Mouse (Mus musculus) C2C12 (cell line): ENCODE data around the gene Hyal3. TPM values are rescaled to one million over a fixed set of nuclear protein-coding genes. Genes with fewer than 3 reads are reported as not detected.

Source experiments
- H3K27me3 ChIP-seq: one replicate; pipeline ENCODE4 v1.6.1; 2011; ENCODE audit not compliant: control insufficient read depth, insufficient read depth, insufficient read length
- H3K36me3 ChIP-seq: one replicate; pipeline ENCODE4 v1.6.1; 2011; ENCODE audit not compliant: control insufficient read depth, insufficient read depth
- H3K4me3 ChIP-seq: one replicate; pipeline ENCODE4 v1.5.1; 2011; ENCODE audit warnings: mild to moderate bottlenecking, control low read depth; ENCODE audit not compliant: poor library complexity, insufficient read depth, severe bottlenecking
- H3K79me2 ChIP-seq: one replicate; pipeline ENCODE4 v1.6.1; 2011; ENCODE audit not compliant: control insufficient read depth, insufficient read depth
- H3K79me3 ChIP-seq: one replicate; pipeline ENCODE4 v1.6.1; 2011; ENCODE audit warnings: low read depth, control low read depth
- H3ac ChIP-seq: one replicate; pipeline ENCODE3; 2011; ENCODE audit warnings: low read depth; ENCODE audit not compliant: control insufficient read depth, insufficient read length
- CEBPB ChIP-seq: IDR thresholded peaks from one replicate; pipeline ENCODE4 v1.6.1; 2011; ENCODE audit warnings: low read depth, mild to moderate bottlenecking, control low read depth, moderate library complexity
- CTCF ChIP-seq: IDR thresholded peaks from one replicate; pipeline ENCODE4 v1.5.1; 2011; ENCODE audit not compliant: control insufficient read depth, insufficient read depth, insufficient read length
- FOSL1 ChIP-seq: IDR thresholded peaks from one replicate; pipeline ENCODE4 v1.8.0; 2011; ENCODE audit warnings: mild to moderate bottlenecking, low read length; ENCODE audit not compliant: poor library complexity, insufficient read depth, severe bottlenecking
- MAX ChIP-seq: IDR thresholded peaks from one replicate; pipeline ENCODE4 v1.6.1; 2011; ENCODE audit warnings: mild to moderate bottlenecking, control low read depth
- MYOD1 ChIP-seq: IDR thresholded peaks from one replicate; pipeline ENCODE4 v1.6.1; 2011; ENCODE audit warnings: low read depth; ENCODE audit not compliant: control insufficient read depth, insufficient read length
- MYOG ChIP-seq: IDR thresholded peaks from one replicate; pipeline ENCODE4 v1.6.1; 2011; ENCODE audit not compliant: control insufficient read depth, insufficient read length; ENCODE audit errors: extremely low read depth
- USF1 ChIP-seq: IDR thresholded peaks from one replicate; pipeline ENCODE4 v1.6.1; 2011; ENCODE audit warnings: low read depth, mild to moderate bottlenecking, control low read depth, moderate library complexity
- polyA plus RNA-seq: library from polyadenylated mRNA; unstranded; fragments of >200 nt; fragmentation: generic; extraction: Trizol; gene quantifications from one replicate; pipeline ENCODE4 v1.2.1, GENCODE M21; 2012; ENCODE audit warnings: missing spikeins

Gene Hyal3
- polyA plus RNA-seq, 1 experiment = 0.28 TPM

DNA sequence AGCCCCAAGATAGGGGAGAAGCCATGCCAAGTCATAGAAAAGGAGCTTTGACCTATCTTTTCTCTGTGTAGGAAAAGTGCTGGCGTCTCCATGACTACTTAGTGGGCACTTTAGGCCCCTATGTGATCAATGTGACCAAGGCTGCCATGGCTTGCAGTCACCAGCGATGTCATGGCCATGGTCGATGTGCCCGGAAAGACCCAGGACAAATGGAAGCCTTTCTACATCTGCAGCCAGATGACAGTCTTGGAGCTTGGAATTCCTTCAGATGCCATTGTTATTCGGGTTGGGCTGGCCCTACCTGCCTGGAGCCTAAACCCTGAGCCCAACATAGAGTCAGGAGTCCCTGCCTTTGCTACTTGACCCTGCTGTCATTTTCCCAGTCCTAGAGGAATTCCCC, 5.9 kb downstream of the Hyal3 start:
- no peak for TF ChIP-seq USF1
- no peak for TF ChIP-seq CTCF
- no peak for TF ChIP-seq CEBPB
- no peak for TF ChIP-seq MYOG
- no peak for TF ChIP-seq FOSL1
- no peak for TF ChIP-seq MAX
- TF ChIP-seq MYOD1 = no peak
- H3K27me3 ChIP-seq = no peaks in the 10 kb centered on the region
- peaks cover 37% of the 10 kb centered on the region for H3K79me2 ChIP-seq
- H3K4me3 ChIP-seq = no peak overlapping the region
- peaks cover 22% of the 10 kb centered on the region for H3K36me3 ChIP-seq
- H3K79me3 ChIP-seq = peaks cover 21% of the 10 kb centered on the region
- no peak overlapping the region for H3ac ChIP-seq

DNA sequence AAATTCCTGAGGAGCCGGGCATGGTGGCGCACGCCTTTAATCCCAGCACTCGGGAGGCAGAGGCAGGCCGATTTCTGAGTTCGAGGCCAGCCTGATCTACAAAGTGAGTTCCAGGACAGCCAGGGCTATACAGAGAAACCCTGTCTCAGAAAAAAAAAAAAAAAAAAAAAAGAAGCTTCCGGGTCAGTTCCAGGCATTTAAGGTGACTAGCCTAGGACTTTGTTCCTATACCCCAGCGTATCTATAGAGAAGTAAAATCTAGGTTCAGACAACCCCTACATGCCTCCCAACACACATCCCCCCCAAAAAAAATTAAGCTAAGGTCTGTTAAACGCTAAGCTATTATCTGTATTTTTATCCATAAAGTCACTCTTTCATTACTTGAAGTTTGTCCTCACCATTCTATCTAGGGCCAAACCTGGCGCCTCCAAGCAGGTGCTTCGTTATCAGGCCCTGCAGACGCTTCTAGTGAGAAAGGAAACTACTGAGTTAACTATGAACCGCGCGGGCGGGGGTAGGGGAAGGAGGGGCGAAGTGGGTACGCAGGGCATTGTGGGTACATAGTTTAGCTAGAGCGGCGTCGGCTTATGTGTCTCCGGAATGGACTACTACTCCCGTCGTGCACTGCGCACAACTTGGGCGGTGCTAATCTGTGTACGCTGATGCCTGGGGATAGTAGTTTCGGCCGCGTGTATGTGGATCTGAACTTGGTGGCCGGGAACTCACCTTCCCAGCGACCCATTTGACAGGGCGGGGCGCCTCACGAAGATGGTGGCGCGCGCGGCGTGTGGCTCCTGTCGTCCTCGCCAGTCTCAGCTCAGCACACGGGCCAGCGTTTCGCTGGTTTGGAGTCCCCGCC, 6.6 kb downstream of the Hyal3 start, which contains the start of gene Ifrd2:
Gene Ifrd2, plus strand, starts transcription at position 669 of the 859 bp plus-strand sequence.
- no peak for TF ChIP-seq MYOG
- TF ChIP-seq USF1 = no peak
- no peak for TF ChIP-seq CEBPB
- TF ChIP-seq MAX = no peak
- TF ChIP-seq CTCF = no peak
- no peak for TF ChIP-seq FOSL1
- TF ChIP-seq MYOD1 = no peak
- Histone ChIP-seq H3K4me3 (peak within 1 kb of the TSS; percentile 70), H3K79me2 (peaks cover 35% of the 10 kb centered on the region), H3K27me3 (no peaks in the 10 kb centered on the region), H3K36me3 (peaks cover 24% of the 10 kb centered on the region), H3K79me3 (peaks cover 21% of the 10 kb centered on the region), H3ac (peak within 1 kb of the TSS; percentile 82)

DNA sequence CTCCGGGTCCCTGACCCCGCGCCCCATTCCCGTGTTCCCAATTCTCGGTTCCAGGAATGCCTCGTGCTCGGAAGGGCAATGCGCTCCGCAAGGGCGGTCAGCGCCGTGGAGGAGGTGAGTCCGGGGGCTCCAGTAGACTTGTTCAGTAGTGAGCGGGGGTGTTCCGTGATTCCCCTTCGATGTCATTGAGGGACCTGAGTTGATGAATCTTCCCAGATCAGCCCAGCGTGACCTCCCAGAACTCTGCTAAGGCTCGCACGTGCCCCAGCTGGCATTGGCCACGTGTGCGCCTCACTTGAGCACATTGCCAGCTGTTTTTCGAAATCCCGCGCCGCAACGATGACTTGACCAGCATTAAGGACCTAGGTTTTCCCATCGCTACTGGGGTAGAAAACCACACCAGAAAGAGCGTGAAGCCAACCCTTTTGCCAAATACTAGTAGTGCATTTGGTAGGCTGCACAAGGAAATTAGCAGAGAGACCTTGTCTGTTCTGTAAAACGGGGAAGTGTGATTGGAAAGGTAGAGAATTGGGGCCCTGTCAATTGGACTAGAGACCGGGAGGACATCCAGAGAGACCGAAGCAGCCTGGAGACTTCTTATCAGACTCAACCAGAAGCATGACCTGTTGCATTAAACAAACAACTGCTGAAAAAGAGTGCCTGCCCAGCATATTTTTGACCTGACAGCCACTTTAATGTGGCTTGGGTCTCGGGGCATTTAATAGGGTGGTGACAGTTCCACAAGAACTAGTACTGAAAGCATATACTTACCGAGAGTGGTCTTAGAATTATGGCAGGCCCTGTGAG, 7.4 kb downstream of the Hyal3 start:
- Histone ChIP-seq H3K79me2 (peaks cover 35% of the 10 kb centered on the region), H3K27me3 (no peaks in the 10 kb centered on the region), H3K4me3 (peak overlapping the region; percentile 70), H3K79me3 (peaks cover 21% of the 10 kb centered on the region), H3ac (peak overlapping the region; percentile 82), H3K36me3 (peaks cover 28% of the 10 kb centered on the region)
- no peak for TF ChIP-seq CEBPB
- no peak for TF ChIP-seq FOSL1
- no peak for TF ChIP-seq MYOD1
- no peak for TF ChIP-seq MYOG
- peak; percentile 62 for TF ChIP-seq USF1
- no peak for TF ChIP-seq CTCF
- TF ChIP-seq MAX = peak; percentile 97

DNA sequence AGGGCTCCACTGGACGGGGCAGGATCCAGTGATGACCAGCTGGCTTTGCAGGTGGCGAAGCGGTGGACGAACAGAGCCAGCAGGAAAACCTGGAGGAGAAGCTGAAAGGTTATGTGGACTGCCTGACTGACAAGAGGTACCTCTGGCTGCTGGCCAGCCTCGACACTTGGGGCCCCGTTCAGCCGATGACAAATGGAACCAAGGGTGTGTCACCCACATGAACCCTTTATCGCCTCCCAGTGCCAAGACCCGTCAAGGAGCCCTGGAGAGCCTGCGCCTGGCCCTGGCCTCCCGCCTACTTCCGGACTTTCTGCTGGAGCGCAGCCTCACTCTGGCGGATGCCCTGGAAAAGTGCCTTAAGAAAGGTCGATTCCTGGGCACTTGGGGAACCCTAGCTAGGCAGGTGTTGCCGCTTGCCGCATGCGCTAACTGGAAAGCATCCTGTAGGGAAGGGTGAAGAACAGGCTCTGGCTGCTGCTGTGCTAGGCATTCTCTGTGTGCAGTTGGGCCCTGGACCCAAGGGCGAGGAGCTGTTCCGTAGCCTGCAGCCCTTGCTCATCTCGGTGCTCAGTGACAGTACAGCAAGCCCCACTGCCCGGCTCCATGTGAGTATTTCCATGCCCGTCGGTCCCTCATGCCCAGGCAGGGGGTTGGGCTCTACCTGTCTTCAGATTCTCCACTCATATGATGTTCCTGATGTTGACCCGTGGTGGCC, 9.6 kb downstream of the Hyal3 start:
- no peak overlapping the region for H3K4me3 ChIP-seq
- peaks cover 34% of the 10 kb centered on the region for H3K36me3 ChIP-seq
- peaks cover 21% of the 10 kb centered on the region for H3K79me3 ChIP-seq
- TF ChIP-seq MYOG (no peak), FOSL1 (no peak), CEBPB (no peak), MYOD1 (no peak), CTCF (no peak), MAX (no peak), USF1 (no peak)
- H3K79me2 ChIP-seq = peaks cover 35% of the 10 kb centered on the region
- no peaks in the 10 kb centered on the region for H3K27me3 ChIP-seq
- H3ac ChIP-seq = no peak overlapping the region

DNA sequence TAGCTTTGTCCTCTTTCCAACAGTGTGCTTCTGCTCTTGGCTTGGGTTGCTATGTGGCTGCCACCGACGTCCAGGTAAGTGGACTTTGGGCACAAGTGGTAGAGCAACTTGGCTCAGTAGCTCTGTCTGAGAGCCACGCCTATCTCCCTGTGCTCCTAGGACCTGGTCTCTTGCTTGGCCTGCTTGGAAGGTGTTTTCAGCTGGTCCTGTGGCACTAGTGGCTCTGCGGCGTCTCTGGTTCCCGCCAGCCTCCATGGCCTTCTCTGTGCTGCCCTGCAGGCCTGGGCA, 10.1 kb downstream of the Hyal3 start:
- Histone ChIP-seq H3K36me3 (peaks cover 34% of the 10 kb centered on the region), H3K79me2 (peaks cover 35% of the 10 kb centered on the region), H3K4me3 (no peak overlapping the region), H3K27me3 (no peaks in the 10 kb centered on the region), H3ac (no peak overlapping the region), H3K79me3 (peaks cover 21% of the 10 kb centered on the region)
- TF ChIP-seq CTCF = no peak
- no peak for TF ChIP-seq MYOD1
- TF ChIP-seq USF1 = no peak
- TF ChIP-seq FOSL1 = no peak
- TF ChIP-seq MAX = no peak
- no peak for TF ChIP-seq CEBPB
